Mouse (Mus musculus) neural tube, embryonic 11.5 days (tissue): Measurements from ENCODE around the gene Nom1. TPM values are rescaled to one million over a fixed set of nuclear protein-coding genes. Genes with fewer than 3 reads are reported as not detected.
"Not testable (repeated sequence)": the region's sequence is repeated elsewhere in the genome, so short reads cannot be mapped to it uniquely, and the experiment has no call there.

Experiments used
- ATAC-seq: fragments of 200-750 bp; cut with Nextera tagmentation; 2 replicates; pipeline ENCODE4 v1.8.0; 2017; ENCODE audit warnings: moderate number of reproducible peaks, mild to moderate bottlenecking, moderate TSS enrichment, moderate library complexity; ENCODE audit not compliant: insufficient read depth, low FRiP score, low TSS enrichment
- DNase-seq: peaks from one replicate; pipeline ENCODE4 v3.0.0-alpha.2; 2015; ENCODE audit warnings: low spot score
- H3K27ac ChIP-seq: fragments of 300-500 bp; sonication (generic); 2 replicates; pipeline ENCODE4 v1.5.1; 2014; ENCODE audit warnings: low read depth, mild to moderate bottlenecking, low read length
- H3K27me3 ChIP-seq: fragments of 300-500 bp; sonication (generic); 2 replicates; pipeline ENCODE4 v1.6.1; 2014; ENCODE audit warnings: mild to moderate bottlenecking, low read length, mixed read lengths; ENCODE audit not compliant: control insufficient read depth, insufficient read depth
- H3K36me3 ChIP-seq: fragments of 300-500 bp; sonication (generic); 2 replicates; pipeline ENCODE4 v1.6.1; 2014; ENCODE audit warnings: mild to moderate bottlenecking, low read length, moderate library complexity, mixed read lengths; ENCODE audit not compliant: control insufficient read depth, insufficient read depth
- H3K4me1 ChIP-seq: fragments of 300-500 bp; sonication (generic); 2 replicates; pipeline ENCODE4 v1.6.1; 2014; ENCODE audit warnings: low read length, mixed read lengths; ENCODE audit not compliant: control insufficient read depth, insufficient read depth
- H3K4me2 ChIP-seq: fragments of 300-500 bp; sonication (generic); 2 replicates; pipeline ENCODE4 v1.6.1; 2014; ENCODE audit warnings: low read depth, mild to moderate bottlenecking, moderate library complexity
- H3K4me3 ChIP-seq: fragments of 300-500 bp; sonication (generic); 2 replicates; pipeline ENCODE4 v1.5.1; 2014; ENCODE audit warnings: low read depth, low read length
- H3K9ac ChIP-seq: fragments of 300-500 bp; sonication (generic); 2 replicates; pipeline ENCODE4 v1.6.1; 2014; ENCODE audit warnings: mild to moderate bottlenecking, low read length
- H3K9me3 ChIP-seq: fragments of 300-500 bp; sonication (generic); 2 replicates; pipeline ENCODE4 v1.6.1; 2016; ENCODE audit warnings: low read length; ENCODE audit not compliant: control insufficient read depth
- WGBS: fragments of 180-500 bp; shearing (Covaris S2); extraction: QIAGEN DNeasy Blood & Tissue Kit; methylation state at CpG from one replicate; pipeline ENCODE4 v1.1.7; 2014; 5-methylcytosine and 5-hydroxymethylcytosine counted together
- polyA plus RNA-seq: library from polyadenylated mRNA; unstranded; fragments of >200 nt; fragmentation: Nextera tagmentation; extraction: Ambion mirVana; gene quantifications from 2 replicates; pipeline ENCODE4 v1.2.1, GENCODE M21; 2014

The Nom1 gene
- 20.0 and 26.7 TPM in 2 replicates for polyA plus RNA-seq

DNA sequence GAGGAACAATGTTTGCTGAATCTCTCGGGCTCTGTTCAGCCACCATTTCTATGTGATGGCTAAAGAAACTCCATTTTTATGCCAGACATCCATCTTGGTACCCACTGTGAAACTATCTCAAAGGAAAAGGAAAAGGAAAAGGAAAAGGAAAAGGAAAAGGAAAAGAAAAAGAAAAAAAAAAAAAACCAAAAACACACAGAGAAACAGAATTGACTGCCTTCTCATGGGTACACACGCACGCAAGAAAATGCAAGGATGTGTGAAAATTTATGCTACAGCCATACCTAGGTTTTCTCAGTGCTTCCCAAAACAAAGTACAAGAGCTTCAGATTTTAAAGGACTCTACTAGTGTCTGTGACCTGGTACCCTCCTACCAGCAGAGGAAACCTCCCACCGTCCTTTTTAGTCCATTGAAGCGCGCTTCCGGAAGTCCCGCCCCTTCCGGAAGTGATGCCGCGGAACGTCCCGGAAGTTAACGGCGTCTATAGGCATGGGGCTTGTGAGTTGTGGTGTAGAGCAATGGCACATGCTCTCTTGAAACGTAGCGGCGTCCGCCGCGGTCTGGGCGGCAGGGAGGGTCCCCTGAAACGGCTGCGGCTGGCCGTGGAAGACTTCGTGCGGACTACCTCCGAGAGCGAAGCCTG is at the start of gene Nom1:
Nom1 (plus strand) TSS at position 437 of the 644 bp plus-strand sequence.
- Histone ChIP-seq H3K9me3 (no peaks in the 10 kb centered on the region), H3K4me2 (peak within 1 kb of the TSS; percentile 92), H3K27ac (no peak within 1 kb of the TSS), H3K4me3 (peak within 1 kb of the TSS; percentile 83), H3K27me3 (no peaks in the 10 kb centered on the region), H3K36me3 (peaks cover 2% of the 10 kb centered on the region; the same call in 1 of the 2 replicates), H3K4me1 (peaks cover 9% of the 10 kb centered on the region), H3K9ac (peak within 1 kb of the TSS; percentile 78)
- ATAC-seq (peak; percentile 93), DNase-seq (peak; percentile 94)
- WGBS: 4% methylated on average over 29 of the region's 29 CpGs

DNA sequence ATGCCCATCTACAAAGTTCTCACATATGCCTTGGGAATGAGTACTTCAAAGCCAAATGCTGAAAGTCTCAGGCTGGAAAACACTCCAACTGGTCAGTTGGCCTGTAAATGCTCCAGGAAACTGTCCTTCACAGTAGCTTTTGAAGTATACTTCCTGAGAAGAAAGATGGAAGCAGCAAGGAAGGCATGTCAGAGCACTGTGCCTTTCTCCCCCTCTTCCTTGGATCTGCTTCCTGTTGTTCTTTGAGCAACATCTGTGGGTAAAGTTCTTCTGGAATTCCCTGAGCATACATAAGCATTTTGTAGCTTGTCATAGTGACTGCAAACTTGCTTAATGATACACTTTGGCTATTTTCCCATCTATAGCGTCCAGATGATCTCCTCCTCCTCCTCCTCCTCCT is 46.9 kb upstream of the Nom1 start:
- H3K36me3 ChIP-seq: no peaks in the 10 kb centered on the region
- no peak for DNase-seq
- no peaks in the 10 kb centered on the region for H3K4me1 ChIP-seq
- H3K27me3 ChIP-seq: no peaks in the 10 kb centered on the region
- no peak overlapping the region for H3K27ac ChIP-seq
- no peaks in the 10 kb centered on the region for H3K9me3 ChIP-seq
- H3K9ac ChIP-seq: no peak overlapping the region
- no peak overlapping the region for H3K4me3 ChIP-seq
- ATAC-seq: no peak
- H3K4me2 ChIP-seq: no peak overlapping the region
- WGBS: 81% methylated on average over 1 of the region's 1 CpGs

DNA sequence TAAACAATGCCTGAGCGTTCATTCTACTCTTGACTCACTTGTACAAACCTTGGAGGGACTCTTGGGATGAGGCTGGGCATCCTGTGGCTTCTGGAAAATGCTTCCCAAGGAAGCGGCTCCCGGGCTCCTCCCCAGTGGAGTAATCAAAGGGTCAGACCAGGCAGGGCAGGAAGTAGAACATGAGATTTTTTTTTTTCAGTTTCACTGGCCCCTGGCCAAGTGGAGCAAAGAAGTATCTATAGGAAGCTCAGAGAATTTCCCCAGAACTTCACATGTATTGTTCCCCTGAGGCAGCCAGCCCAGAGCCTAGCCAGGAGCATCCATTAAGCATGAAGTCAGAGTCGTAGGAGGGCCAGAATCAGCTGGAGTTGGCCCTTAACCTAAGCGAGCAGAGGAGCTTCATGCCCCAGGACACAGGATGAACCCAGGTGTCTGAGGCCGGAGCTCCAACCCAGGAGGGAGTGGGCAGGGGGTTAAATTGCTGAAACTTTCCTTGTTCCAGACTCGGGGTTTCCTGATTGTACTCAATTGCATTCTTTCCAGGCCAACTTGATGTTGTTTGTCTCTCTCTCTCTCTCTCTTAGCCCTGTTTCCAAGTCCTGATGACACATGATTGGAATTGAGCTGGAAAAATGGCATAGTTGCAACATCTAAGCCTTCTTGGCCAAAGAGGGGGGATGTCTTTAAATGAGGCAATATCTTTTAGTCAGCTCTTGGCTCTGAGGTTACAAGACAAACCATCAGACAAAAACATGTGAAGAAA is 46.1 kb upstream of the Nom1 start:
- Histone ChIP-seq H3K36me3 (no peaks in the 10 kb centered on the region), H3K9ac (no peak overlapping the region), H3K27ac (no peak overlapping the region), H3K4me1 (no peaks in the 10 kb centered on the region), H3K4me2 (no peak overlapping the region), H3K27me3 (no peaks in the 10 kb centered on the region), H3K4me3 (no peak overlapping the region), H3K9me3 (no peaks in the 10 kb centered on the region)
- WGBS: 51% methylated on average over 7 of the region's 7 CpGs
- ATAC-seq (no peak), DNase-seq (peak; percentile 15)

DNA sequence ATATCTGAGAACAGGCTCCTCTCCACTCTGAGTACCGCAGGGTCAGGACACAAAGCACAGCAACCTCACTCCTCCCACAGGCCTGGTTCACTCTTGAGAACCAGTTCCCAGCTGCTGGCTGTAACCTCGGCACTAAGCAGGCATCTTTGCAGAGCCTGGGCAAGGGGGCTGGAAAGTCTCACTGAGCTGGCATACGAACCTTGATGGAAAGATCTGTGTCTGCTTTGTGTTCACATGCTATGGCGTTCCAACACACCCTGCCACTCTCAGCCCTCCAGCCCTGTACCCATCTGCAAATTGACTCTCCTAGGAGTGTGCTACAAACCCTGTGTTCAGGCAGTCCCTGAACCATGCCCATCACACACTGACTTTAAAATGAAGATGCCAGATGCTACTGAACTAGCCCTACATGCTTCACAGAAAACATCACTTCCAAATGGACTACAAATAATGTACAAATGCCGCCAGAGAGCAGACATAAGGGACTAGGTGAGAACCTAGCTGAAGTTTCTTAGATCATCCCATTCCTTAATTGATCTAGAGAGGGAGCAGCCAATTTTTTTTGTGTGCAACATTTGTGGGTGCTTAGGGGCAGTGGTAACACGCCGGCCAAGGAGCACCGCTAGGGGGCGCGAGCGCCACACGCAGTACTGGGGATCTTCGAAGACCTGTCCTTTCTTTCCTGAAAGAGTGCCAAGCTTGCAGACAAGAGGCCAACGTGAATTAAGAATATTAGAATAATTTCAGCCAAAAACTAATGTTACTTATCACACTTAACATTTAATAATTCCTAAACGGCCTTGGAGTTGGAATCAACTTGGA is 45.3 kb upstream of the Nom1 start:
- no peak overlapping the region for H3K4me2 ChIP-seq
- H3K4me1 ChIP-seq: no peaks in the 10 kb centered on the region
- H3K9me3 ChIP-seq: no peaks in the 10 kb centered on the region
- DNase-seq: peak; percentile 83
- H3K4me3 ChIP-seq: no peak overlapping the region
- H3K27me3 ChIP-seq: no peaks in the 10 kb centered on the region
- no peak for ATAC-seq
- no peak overlapping the region for H3K27ac ChIP-seq
- 26% methylated on average over 15 of the region's 15 CpGs for WGBS
- H3K9ac ChIP-seq: no peak overlapping the region
- no peaks in the 10 kb centered on the region for H3K36me3 ChIP-seq

DNA sequence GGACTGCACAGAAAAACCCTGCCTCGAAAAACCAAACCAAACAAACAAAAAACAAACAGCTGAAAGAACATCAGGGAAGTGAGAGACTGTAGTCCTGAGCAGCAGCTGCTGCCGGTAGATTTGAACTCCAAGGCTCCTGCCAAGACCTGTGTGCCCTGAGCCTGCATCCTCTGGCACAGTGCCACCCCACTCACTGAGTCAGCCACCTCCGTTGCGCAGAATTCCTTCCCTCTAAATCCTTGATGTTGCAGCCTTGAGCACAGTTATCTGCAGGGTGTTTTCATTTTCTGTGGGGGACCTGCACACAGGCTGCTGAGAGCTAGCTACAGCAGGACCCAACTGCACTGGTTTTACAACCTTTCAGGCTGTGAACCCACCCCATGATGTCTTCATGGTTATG is 36.0 kb upstream of the Nom1 start:
- Histone ChIP-seq H3K27me3 (no peaks in the 10 kb centered on the region), H3K9me3 (no peaks in the 10 kb centered on the region), H3K4me3 (no peak overlapping the region), H3K36me3 (no peaks in the 10 kb centered on the region), H3K4me2 (no peak overlapping the region), H3K9ac (no peak overlapping the region), H3K27ac (no peak overlapping the region), H3K4me1 (no peaks in the 10 kb centered on the region)
- WGBS: 79% methylated on average over 4 of the region's 4 CpGs
- DNase-seq (no peak), ATAC-seq (no peak)

DNA sequence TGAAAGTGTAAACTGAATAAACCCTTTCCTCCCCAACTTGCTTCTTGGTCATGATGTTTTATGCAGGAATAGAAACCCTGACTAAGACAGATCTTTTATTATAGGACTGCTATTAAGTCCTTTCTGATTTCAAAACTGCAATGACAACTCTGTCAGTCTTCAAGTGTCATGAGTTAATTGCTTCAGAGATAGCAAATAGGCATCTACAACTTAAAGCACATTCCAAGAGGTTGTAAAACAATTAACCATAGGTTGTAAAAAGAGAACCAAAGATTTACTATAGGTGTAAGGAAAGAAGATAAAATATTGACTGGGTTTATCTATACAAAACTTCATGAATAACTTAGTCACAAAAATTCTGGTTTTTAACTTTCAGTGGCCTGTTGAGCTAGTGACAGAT is 23.6 kb upstream of the Nom1 start:
- DNase-seq (no peak), ATAC-seq (no peak)
- H3K27me3 ChIP-seq: no peaks in the 10 kb centered on the region
- H3K36me3 ChIP-seq: no peaks in the 10 kb centered on the region
- no peak overlapping the region for H3K9ac ChIP-seq
- no peaks in the 10 kb centered on the region for H3K9me3 ChIP-seq
- H3K27ac ChIP-seq: no peak overlapping the region
- H3K4me1 ChIP-seq: no peaks in the 10 kb centered on the region
- no peak overlapping the region for H3K4me2 ChIP-seq
- no peak overlapping the region for H3K4me3 ChIP-seq

DNA sequence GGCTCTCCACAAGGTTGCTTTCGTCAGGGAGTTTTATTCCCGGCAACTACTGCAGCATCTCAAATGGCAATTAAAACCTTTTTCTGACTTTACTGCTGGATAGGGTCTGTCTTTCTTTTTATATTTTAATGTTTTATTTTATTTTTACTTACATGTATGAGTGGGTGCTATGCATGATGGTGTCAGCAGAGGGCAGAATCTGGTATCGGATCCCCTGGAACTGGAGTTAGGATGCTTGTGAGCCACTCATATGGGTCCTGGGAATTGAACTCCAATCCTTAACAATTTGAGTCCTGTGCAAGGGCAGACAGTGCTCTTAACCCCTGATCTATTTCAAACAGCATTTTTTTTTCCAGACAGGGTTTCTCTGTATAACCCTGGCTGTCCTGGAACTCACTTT is 21.4 kb upstream of the Nom1 start:
- Histone ChIP-seq H3K27me3 (no peaks in the 10 kb centered on the region), H3K36me3 (no peaks in the 10 kb centered on the region), H3K27ac (no peak overlapping the region), H3K4me1 (no peaks in the 10 kb centered on the region), H3K9me3 (no peaks in the 10 kb centered on the region), H3K4me2 (no peak overlapping the region), H3K4me3 (no peak overlapping the region), H3K9ac (no peak overlapping the region)
- WGBS: 85% methylated on average over 3 of the region's 3 CpGs
- ATAC-seq (no peak), DNase-seq (peak; percentile 11)

DNA sequence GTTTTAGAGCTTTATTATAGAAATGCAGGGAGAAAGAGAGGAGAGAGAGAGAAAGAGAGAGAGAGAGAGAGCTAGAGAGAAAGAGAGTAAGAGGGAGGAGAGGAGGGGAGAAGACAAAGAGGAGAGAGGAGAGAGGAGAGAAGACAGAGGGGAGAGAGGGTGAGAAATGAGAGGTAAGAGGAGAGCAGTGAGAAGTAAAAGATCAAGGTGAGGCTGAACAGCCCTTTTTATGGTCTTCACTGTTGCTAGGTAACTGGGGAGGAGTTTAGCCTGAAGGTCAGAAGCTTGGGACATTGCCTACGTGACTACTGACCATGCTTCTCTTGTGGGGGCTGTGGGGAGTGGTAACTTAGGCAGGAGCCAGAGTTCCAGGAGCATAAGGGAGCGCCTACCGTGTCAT is 11.1 kb upstream of the Nom1 start:
- not testable (repeated sequence) for H3K27me3 ChIP-seq, H3K9ac ChIP-seq, H3K4me2 ChIP-seq, DNase-seq, ATAC-seq, H3K4me3 ChIP-seq, H3K27ac ChIP-seq, H3K36me3 ChIP-seq, H3K9me3 ChIP-seq, H3K4me1 ChIP-seq
- 78% methylated on average over 3 of the region's 3 CpGs for WGBS
